Mouse (Mus musculus): ENCODE results near the gene Tsc1.

Gene Tsc1

GRCm38 (mm10) chr2:28723912-28724311 lies 82.9 kb downstream of the Tsc1 start:
- DNase-seq (ENCODE audit: low spot score in 2 of 2) = no peak

- DNase-seq (ENCODE audit: low spot score in 2 of 2) = no peak
Observed at GRCm38 (mm10) chr2:28727786-28728404, 86.9 kb downstream of the Tsc1 start.

GRCm38 (mm10) chr2:28730676-28731075 lies 89.6 kb downstream of the Tsc1 start:
- no peak for DNase-seq (ENCODE audit: low spot score in 2 of 2)

- no peak for DNase-seq (ENCODE audit: low spot score in 2 of 2)
Observed at GRCm38 (mm10) chr2:28737112-28737511, 96.1 kb downstream of the Tsc1 start.

GRCm38 (mm10) chr2:28740159-28740558 lies 99.1 kb downstream of the Tsc1 start:
- DNase-seq (ENCODE audit: low spot score in 2 of 2) = no peak

All from urinary bladder, adult 18-20 months (tissue).